Mouse (Mus musculus): ENCODE measurements around the gene Kdm2b. TPM values are rescaled to one million over a fixed set of nuclear protein-coding genes. Genes with fewer than 3 reads are reported as not detected.

The Kdm2b gene
- polyA plus RNA-seq, 1 experiment: 2.1 TPM

DNA sequence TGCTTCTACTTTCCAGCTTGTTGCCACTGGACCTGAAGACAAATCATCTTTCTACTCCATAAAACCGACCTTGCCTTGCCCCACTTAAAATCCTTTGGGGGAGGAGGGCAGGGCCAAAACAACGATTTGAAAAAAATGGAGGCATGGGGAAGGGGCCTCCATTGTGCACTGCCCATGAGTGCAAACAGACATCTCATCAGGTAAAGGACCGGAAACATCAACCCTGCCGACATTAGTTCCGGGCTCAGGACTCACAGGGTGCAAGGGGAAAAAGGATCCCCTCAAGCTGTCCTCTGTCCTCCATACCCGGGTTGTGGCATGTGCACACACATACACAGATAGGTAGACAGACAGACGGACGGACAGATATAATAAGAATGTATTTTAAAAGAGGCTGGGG lies 164.5 kb downstream of the Kdm2b start:
- H3K36me3 ChIP-seq (ENCODE audit: control insufficient read depth): peaks cover 1% of the 10 kb centered on the region
- H3K27me3 ChIP-seq (ENCODE audit: control insufficient read depth): no peaks in the 10 kb centered on the region
- no peak overlapping the region for H3K4me3 ChIP-seq (replicated peaks)
- no peak for TF ChIP-seq TAL1 (IDR thresholded peaks at IDR 0.05; ENCODE audit: low read length)
- no peak for TF ChIP-seq GATA1 (IDR thresholded peaks at IDR 0.05; ENCODE audit: low read length)
- H3K9me3 ChIP-seq (ENCODE audit: control insufficient read depth, low read length): no peaks in the 10 kb centered on the region
- H3K4me1 ChIP-seq (ENCODE audit: control insufficient read depth): peaks cover 38% of the 10 kb centered on the region

DNA sequence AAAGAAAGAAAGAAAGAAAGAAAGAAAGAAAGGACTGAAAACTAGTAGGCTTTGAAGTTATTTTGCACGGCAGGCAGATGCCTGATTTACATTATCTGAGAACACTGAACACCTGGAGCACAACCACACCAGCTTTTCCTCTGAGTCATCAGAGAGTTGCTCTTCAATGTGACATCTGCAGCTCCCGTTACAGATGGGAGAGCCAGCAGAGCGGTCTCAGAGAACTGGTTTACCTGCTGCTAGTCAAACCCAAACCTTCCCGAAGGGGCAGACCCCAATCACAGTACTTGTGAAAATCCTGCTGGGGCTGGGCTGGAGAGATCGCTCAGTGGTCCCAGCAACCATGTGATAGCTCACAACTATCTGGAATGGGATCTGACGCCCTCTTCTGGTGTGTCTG lies 165.2 kb downstream of the Kdm2b start:
- H3K27me3 ChIP-seq (ENCODE audit: control insufficient read depth): no peaks in the 10 kb centered on the region

DNA sequence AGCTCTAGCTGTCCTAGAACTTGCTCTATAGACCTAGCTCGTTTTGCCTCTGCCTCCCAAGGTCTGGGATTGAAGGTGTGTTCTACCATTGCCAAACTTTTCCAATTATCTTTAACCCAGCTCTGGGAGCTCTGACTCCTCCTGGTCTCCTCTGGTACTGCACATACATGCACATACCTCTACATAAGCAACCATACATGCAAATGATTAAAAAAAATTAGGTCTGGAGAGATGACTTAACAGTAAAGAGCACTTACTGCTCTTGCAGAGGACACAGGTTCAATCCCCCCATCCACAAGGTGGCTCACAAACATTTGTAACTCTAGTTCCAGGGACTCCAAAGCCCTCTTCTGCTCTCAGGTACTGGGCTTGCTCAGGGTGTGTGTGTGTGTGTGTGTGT lies 165.6 kb downstream of the Kdm2b start:
- H3K27me3 ChIP-seq (ENCODE audit: control insufficient read depth): no peaks in the 10 kb centered on the region
- no peaks in the 10 kb centered on the region for H3K9me3 ChIP-seq (ENCODE audit: control insufficient read depth, low read length)
- H3K4me1 ChIP-seq (ENCODE audit: control insufficient read depth): peaks cover 49% of the 10 kb centered on the region
- H3K4me3 ChIP-seq (replicated peaks): no peak overlapping the region
- TF ChIP-seq GATA1 (IDR thresholded peaks at IDR 0.05; ENCODE audit: low read length) (no peak), TAL1 (IDR thresholded peaks at IDR 0.05; ENCODE audit: low read length) (no peak)
- peaks cover 12% of the 10 kb centered on the region for H3K36me3 ChIP-seq (ENCODE audit: control insufficient read depth)

More for the DNA sequence above, 165.2 kb downstream of the Kdm2b start:
- Histone ChIP-seq H3K4me1 (ENCODE audit: control insufficient read depth) (peaks cover 44% of the 10 kb centered on the region), H3K9me3 (ENCODE audit: control insufficient read depth, low read length) (no peaks in the 10 kb centered on the region), H3K4me3 (replicated peaks) (no peak overlapping the region), H3K36me3 (ENCODE audit: control insufficient read depth) (peaks cover 8% of the 10 kb centered on the region)
- TF ChIP-seq GATA1 (IDR thresholded peaks at IDR 0.05; ENCODE audit: low read length) (no peak), TAL1 (IDR thresholded peaks at IDR 0.05; ENCODE audit: low read length) (no peak)

- Histone ChIP-seq H3K4me3 (replicated peaks) (no peak overlapping the region), H3K4me1 (ENCODE audit: control insufficient read depth) (peaks cover 62% of the 10 kb centered on the region), H3K36me3 (ENCODE audit: control insufficient read depth) (peaks cover 28% of the 10 kb centered on the region), H3K27me3 (ENCODE audit: control insufficient read depth) (no peaks in the 10 kb centered on the region), H3K9me3 (ENCODE audit: control insufficient read depth, low read length) (no peaks in the 10 kb centered on the region)
- no peak for TF ChIP-seq TAL1 (IDR thresholded peaks at IDR 0.05; ENCODE audit: low read length)
- TF ChIP-seq GATA1 (IDR thresholded peaks at IDR 0.05; ENCODE audit: low read length): no peak
Observed at GRCm38 (mm10) chr5:122822441-122822840, 167.2 kb downstream of the Kdm2b start.

DNA sequence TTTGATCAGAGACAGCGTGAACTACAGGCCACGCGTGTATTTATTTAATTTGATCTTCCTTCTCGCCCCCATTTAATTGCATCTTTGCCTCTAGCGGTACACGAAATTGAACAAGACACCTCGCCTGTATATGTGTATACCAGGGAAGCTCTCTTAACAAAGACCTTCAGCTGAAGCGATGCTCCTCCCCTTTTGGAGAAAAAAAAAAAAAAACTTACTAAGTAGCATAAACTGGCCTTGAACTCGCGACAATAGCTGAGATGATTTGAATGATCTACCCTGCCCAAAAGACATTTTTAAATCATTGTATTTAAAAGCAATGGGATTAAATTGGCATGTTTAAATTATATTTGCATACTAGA lies 168.1 kb downstream of the Kdm2b start:
- no peaks in the 10 kb centered on the region for H3K9me3 ChIP-seq (ENCODE audit: control insufficient read depth, low read length)
- peak overlapping the region; percentile 87 for H3K4me3 ChIP-seq (replicated peaks)
- H3K36me3 ChIP-seq (ENCODE audit: control insufficient read depth): peaks cover 37% of the 10 kb centered on the region
- no peak for TF ChIP-seq TAL1 (IDR thresholded peaks at IDR 0.05; ENCODE audit: low read length)
- TF ChIP-seq GATA1 (IDR thresholded peaks at IDR 0.05; ENCODE audit: low read length): no peak
- no peaks in the 10 kb centered on the region for H3K27me3 ChIP-seq (ENCODE audit: control insufficient read depth)
- peaks cover 64% of the 10 kb centered on the region for H3K4me1 ChIP-seq (ENCODE audit: control insufficient read depth)

- Histone ChIP-seq H3K36me3 (ENCODE audit: control insufficient read depth) (peaks cover 43% of the 10 kb centered on the region), H3K4me3 (replicated peaks) (peak within 1 kb of the TSS; percentile 87), H3K9me3 (ENCODE audit: control insufficient read depth, low read length) (no peaks in the 10 kb centered on the region), H3K27me3 (ENCODE audit: control insufficient read depth) (no peaks in the 10 kb centered on the region), H3K4me1 (ENCODE audit: control insufficient read depth) (peaks cover 64% of the 10 kb centered on the region)
- TF ChIP-seq TAL1 (IDR thresholded peaks at IDR 0.05; ENCODE audit: low read length) (no peak), GATA1 (IDR thresholded peaks at IDR 0.05; ENCODE audit: low read length) (no peak)
Observed at GRCm38 (mm10) chr5:122820777-122821523, 168.7 kb downstream of the Kdm2b start, which contains the start of gene Anapc5. TSS of gene Anapc5 (minus strand) at chr5:122821339.

Other genes starting within 250 kb of the Kdm2b start
- 2.1 and 2.4 TPM in 2 replicates for gene Camkk2, start 210.4 kb downstream of the Kdm2b start, polyA plus RNA-seq (2012)
- gene Anapc5, start 168.5 kb downstream of the Kdm2b start, polyA plus RNA-seq (2012): 22.5 and 37.0 TPM in 2 replicates
- gene Rnf34, start 139.8 kb downstream of the Kdm2b start, polyA plus RNA-seq (2012): 0.64 and 0.77 TPM in 2 replicates
- 0.88 and 1.4 TPM in 2 replicates for gene Orai1, start 25.3 kb upstream of the Kdm2b start, polyA plus RNA-seq (2012)
- not detected in 2 replicates for gene Morn3, start 57.2 kb upstream of the Kdm2b start, polyA plus RNA-seq (2012)
- 9.4 and 10.1 TPM in 2 replicates for gene Tmem120b, start 78.6 kb upstream of the Kdm2b start, polyA plus RNA-seq (2012)
- gene Rhof, start 142.9 kb upstream of the Kdm2b start, polyA plus RNA-seq (2012): 0.38 and 0.52 TPM in 2 replicates
- gene Setd1b, start 152.4 kb upstream of the Kdm2b start, polyA plus RNA-seq (2012): 3.3 and 3.9 TPM in 2 replicates
- 27.7 and 28.4 TPM in 2 replicates for gene Psmd9, start 179.6 kb upstream of the Kdm2b start, polyA plus RNA-seq (2012)
- not detected in 2 replicates for gene Hpd, start 192.9 kb upstream of the Kdm2b start, polyA plus RNA-seq (2012)

Data from erythroblast, embryonic 14.5 days (primary cell).